Mouse (Mus musculus) testis, adult 2 months (tissue): ENCODE data around the gene Uckl1.

Source experiments
- CTCF ChIP-seq: fragments of 200-500 bp; IDR thresholded peaks from 2 replicates; pipeline ENCODE4 v1.5.1; 2012; ENCODE audit warnings: low read depth, mild to moderate bottlenecking, inconsistent platforms, low read length, moderate library complexity; ENCODE audit not compliant: control insufficient read depth, insufficient read depth, insufficient replicate concordance
- POLR2A ChIP-seq: fragments of 200-500 bp; IDR thresholded peaks from 2 replicates; pipeline ENCODE4 v1.6.1; 2012; ENCODE audit warnings: low read depth, mild to moderate bottlenecking, inconsistent platforms, low read length, moderate library complexity; ENCODE audit not compliant: control insufficient read depth

- TF ChIP-seq CTCF (no peak), POLR2A (no peak)
Measured at GRCm38 (mm10) chr2:181596221-181596960, 11.7 kb upstream of the Uckl1 start.
